Mouse (Mus musculus) G1E (cell line): Measurements from ENCODE around the gene Grin2c. TPM values are rescaled to one million over a fixed set of nuclear protein-coding genes. Genes with fewer than 3 reads are reported as not detected.

Experiments
- ATAC-seq: 2 replicates; pipeline ENCODE4 v1.8.0; 2016; ENCODE audit warnings: mild to moderate bottlenecking; ENCODE audit not compliant: insufficient number of reproducible peaks, poor library complexity, low FRiP score, severe bottlenecking; ENCODE audit errors: extremely low read depth
- DNase-seq: peaks from one replicate; pipeline ENCODE4 v3.0.0; 2012; ENCODE audit warnings: low spot score
- H3K27me3 ChIP-seq: 2 replicates; pipeline ENCODE4 v1.6.1; 2012; ENCODE audit warnings: mild to moderate bottlenecking, low read length, inconsistent platforms; ENCODE audit not compliant: insufficient read depth
- H3K36me3 ChIP-seq: replicated peaks from 2 replicates; pipeline ENCODE3; 2012; ENCODE audit warnings: mild to moderate bottlenecking, inconsistent platforms
- H3K4me1 ChIP-seq: 2 replicates; pipeline ENCODE4 v1.6.1; 2012; ENCODE audit warnings: low read depth, low read length, inconsistent platforms, mixed read lengths; ENCODE audit not compliant: insufficient read depth
- H3K4me3 ChIP-seq: 2 replicates; pipeline ENCODE4 v1.5.1; 2012; ENCODE audit warnings: low read depth, mild to moderate bottlenecking, inconsistent platforms, low read length, moderate library complexity, mixed read lengths
- H3K9me3 ChIP-seq: replicated peaks from 2 replicates; pipeline ENCODE4 v1.6.1; 2012; ENCODE audit warnings: inconsistent platforms
- CTCF ChIP-seq: IDR thresholded peaks from 2 replicates; pipeline ENCODE4 v1.5.1; 2012; ENCODE audit warnings: low read depth, low read length, inconsistent platforms, mixed read lengths
- GATA1 ChIP-seq: IDR thresholded peaks from 2 replicates; pipeline ENCODE4 v1.6.1; 2012; ENCODE audit warnings: borderline replicate concordance, low read length, inconsistent platforms, mixed read lengths
- GATA2 ChIP-seq: IDR thresholded peaks from 2 replicates; pipeline ENCODE4 v1.6.1; 2012; ENCODE audit warnings: low read depth, low read length, inconsistent platforms, borderline replicate concordance
- POLR2AphosphoS5 ChIP-seq: IDR thresholded peaks from 2 replicates; pipeline ENCODE4 v1.6.1; 2012; ENCODE audit warnings: low read depth, low read length, inconsistent platforms; ENCODE audit not compliant: insufficient replicate concordance
- TAL1 ChIP-seq: conservative IDR thresholded peaks from 2 replicates; pipeline ENCODE4 v1.6.1; 2012; ENCODE audit warnings: low read depth, low read length, inconsistent platforms, mixed read lengths
- polyA plus RNA-seq: library from polyadenylated mRNA; stranded (reverse); fragments of >175 nt; gene quantifications from 2 replicates; pipeline ENCODE4 v1.2.3, GENCODE M21; 2012
- total RNA-seq, 2 experiments: library from RNA; stranded (forward) in 1 of 2; stranded (reverse) in 1 of 2; fragments of 200-1000 nt in 1 of 2; fragments of >200 nt in 1 of 2; fragmentation: Nextera tagmentation in 1 of 2; gene quantifications; 2 replicates each; pipeline ENCODE4 v1.2.3; 2014 to 2017

The Grin2c gene
- total and polyA plus RNA-seq, 3 experiments, result 0.53 TPM; not detected in 2

GRCm38 (mm10) chr11:115249721-115250404 is 17.2 kb downstream of the Grin2c start:
- TF ChIP-seq CTCF (no peak), POLR2AphosphoS5 (no peak), TAL1 (no peak), GATA2 (no peak), GATA1 (no peak)

GRCm38 (mm10) chr11:115247945-115248344 is 19.1 kb downstream of the Grin2c start:
- Histone ChIP-seq H3K27me3 (peaks cover 31% of the 10 kb centered on the region), H3K36me3 (peaks cover 40% of the 10 kb centered on the region), H3K4me1 (peaks cover 25% of the 10 kb centered on the region), H3K4me3 (no peak overlapping the region), H3K9me3 (peaks cover 10% of the 10 kb centered on the region)
- no peak for TF ChIP-seq CTCF
- no peak for TF ChIP-seq GATA2
- no peak for TF ChIP-seq POLR2AphosphoS5
- TF ChIP-seq TAL1, result no peak
- no peak for TF ChIP-seq GATA1
- ATAC-seq (no peak), DNase-seq (peak; percentile 25)

More at GRCm38 (mm10) chr11:115249721-115250404, 17.2 kb downstream of the Grin2c start:
- H3K36me3 ChIP-seq, result peaks cover 21% of the 10 kb centered on the region
- H3K9me3 ChIP-seq, result peaks cover 10% of the 10 kb centered on the region
- ATAC-seq, result no peak
- peaks cover 25% of the 10 kb centered on the region for H3K4me1 ChIP-seq
- H3K27me3 ChIP-seq, result peaks cover 48% of the 10 kb centered on the region
- no peak overlapping the region; the same call in 1 of the 2 replicates for H3K4me3 ChIP-seq
- no peak for DNase-seq

- Histone ChIP-seq H3K27me3 (peaks cover 26% of the 10 kb centered on the region), H3K4me3 (no peak overlapping the region; the same call in 1 of the 2 replicates), H3K36me3 (peaks cover 47% of the 10 kb centered on the region), H3K4me1 (peaks cover 25% of the 10 kb centered on the region), H3K9me3 (peaks cover 10% of the 10 kb centered on the region)
- ATAC-seq (no peak), DNase-seq (no peak)
- TF ChIP-seq TAL1, result no peak
- no peak for TF ChIP-seq POLR2AphosphoS5
- no peak for TF ChIP-seq GATA2
- no peak for TF ChIP-seq GATA1
- TF ChIP-seq CTCF, result no peak
Observed at GRCm38 (mm10) chr11:115247240-115247639, 19.8 kb downstream of the Grin2c start.

- peaks cover 22% of the 10 kb centered on the region for H3K27me3 ChIP-seq
- no peak for ATAC-seq
Observed at GRCm38 (mm10) chr11:115246386-115246785, 20.7 kb downstream of the Grin2c start.

GRCm38 (mm10) chr11:115244840-115245239 is 22.2 kb downstream of the Grin2c start:
- H3K36me3 ChIP-seq, result peaks cover 71% of the 10 kb centered on the region

More at GRCm38 (mm10) chr11:115246386-115246785, 20.7 kb downstream of the Grin2c start:
- no peak for DNase-seq
- Histone ChIP-seq H3K9me3 (peaks cover 10% of the 10 kb centered on the region), H3K4me1 (peaks cover 25% of the 10 kb centered on the region), H3K4me3 (no peak overlapping the region), H3K36me3 (peaks cover 55% of the 10 kb centered on the region)
- no peak for TF ChIP-seq POLR2AphosphoS5
- no peak for TF ChIP-seq TAL1
- TF ChIP-seq CTCF, result no peak
- TF ChIP-seq GATA1, result no peak
- no peak for TF ChIP-seq GATA2

GRCm38 (mm10) chr11:115243783-115244182 is 23.3 kb downstream of the Grin2c start:
- TF ChIP-seq POLR2AphosphoS5 (no peak), TAL1 (no peak), GATA1 (no peak), CTCF (no peak), GATA2 (no peak)
- no peak for ATAC-seq

More at GRCm38 (mm10) chr11:115244840-115245239, 22.2 kb downstream of the Grin2c start:
- Histone ChIP-seq H3K4me1 (peaks cover 23% of the 10 kb centered on the region), H3K4me3 (no peak overlapping the region), H3K27me3 (peaks cover 9% of the 10 kb centered on the region), H3K9me3 (peaks cover 4% of the 10 kb centered on the region)
- DNase-seq (no peak), ATAC-seq (no peak)
- no peak for TF ChIP-seq GATA2
- TF ChIP-seq TAL1, result no peak
- no peak for TF ChIP-seq CTCF
- no peak for TF ChIP-seq POLR2AphosphoS5
- no peak for TF ChIP-seq GATA1

More at GRCm38 (mm10) chr11:115243783-115244182, 23.3 kb downstream of the Grin2c start:
- Histone ChIP-seq H3K4me3 (no peak overlapping the region), H3K27me3 (peaks cover 2% of the 10 kb centered on the region; the same call in 1 of the 2 replicates), H3K4me1 (peaks cover 23% of the 10 kb centered on the region), H3K9me3 (no peaks in the 10 kb centered on the region), H3K36me3 (peaks cover 82% of the 10 kb centered on the region)
- no peak for DNase-seq
